Mouse (Mus musculus): ENCODE data around the gene Btn2a2.

GRCm38 (mm10) chr13:23436861-23437822 is 51.5 kb downstream of the Btn2a2 start:
- no peak for TF ChIP-seq CTCF (IDR thresholded peaks at IDR 0.05; ENCODE audit: low read depth, low read length)
- no peak for TF ChIP-seq POLR2A (IDR thresholded peaks at IDR 0.05; ENCODE audit: insufficient read depth, low read length)

Measured in ES-Bruce4 (cell line).